Mouse (Mus musculus) MEL (cell line): Measurements from ENCODE around the gene Tnik. TPM values are rescaled to one million over a fixed set of nuclear protein-coding genes. Genes with fewer than 3 reads are reported as not detected.

Experiments
- DNase-seq: peaks from one replicate; pipeline ENCODE4 v3.0.0; 2011; ENCODE audit warnings: low read depth, low spot score
- H3K27ac ChIP-seq: 2 replicates; pipeline ENCODE4 v1.5.1; 2012; ENCODE audit warnings: low read depth, mild to moderate bottlenecking, control low read depth, low read length, moderate library complexity; ENCODE audit not compliant: control insufficient read depth
- H3K27me3 ChIP-seq, 2 experiments: fragments of 150-350 bp in 1 of 2; sonication (generic) in 1 of 2; 2 replicates each; pipeline ENCODE4 v1.6.1; 2012; ENCODE audit warnings: low read length in 2 of 2, mild to moderate bottlenecking in 2 of 2, improper control_type of control experiment in 1 of 2, moderate library complexity in 1 of 2; ENCODE audit not compliant: insufficient read depth in 2 of 2, control insufficient read depth in 1 of 2
- H3K36me3 ChIP-seq, 2 experiments: 2 replicates each; pipeline ENCODE4 v1.6.1; 2012 to 2014; ENCODE audit warnings: low read length in 2 of 2, improper control_type of control experiment in 1 of 2, inconsistent platforms in 1 of 2, mild to moderate bottlenecking in 1 of 2; ENCODE audit not compliant: insufficient read depth in 2 of 2, control insufficient read depth in 1 of 2
- H3K4me1 ChIP-seq, 2 experiments: fragments of 150-350 bp in 1 of 2; sonication (generic) in 1 of 2; 2 replicates each; pipeline ENCODE4 v1.6.1; 2012; ENCODE audit warnings: low read length in 2 of 2, improper control_type of control experiment in 1 of 2, mild to moderate bottlenecking in 1 of 2; ENCODE audit not compliant: insufficient read depth in 2 of 2, control insufficient read depth in 1 of 2
- H3K4me3 ChIP-seq, 2 experiments: fragments of 150-350 bp in 1 of 2; sonication (generic) in 1 of 2; 2 replicates each; pipeline ENCODE4 v1.5.1; 2012; ENCODE audit warnings: low read depth in 2 of 2, low read length in 2 of 2, mild to moderate bottlenecking in 2 of 2, moderate library complexity in 2 of 2, control low read depth in 1 of 2, improper control_type of control experiment in 1 of 2; ENCODE audit not compliant: control insufficient read depth in 1 of 2, insufficient read depth in 1 of 2
- H3K79me2 ChIP-seq: 2 replicates; pipeline ENCODE4 v1.6.1; 2012; ENCODE audit warnings: mild to moderate bottlenecking, low read length, moderate library complexity; ENCODE audit not compliant: control insufficient read depth, poor library complexity, insufficient read depth
- H3K9ac ChIP-seq: 2 replicates; pipeline ENCODE4 v1.6.1; 2012; ENCODE audit warnings: low read depth, mild to moderate bottlenecking, control low read depth, low read length, moderate library complexity; ENCODE audit not compliant: control insufficient read depth, poor library complexity, severe bottlenecking
- H3K9me3 ChIP-seq: fragments of 150-350 bp; sonication (generic); replicated peaks from 2 replicates; pipeline ENCODE4 v1.6.1; 2012; ENCODE audit warnings: mild to moderate bottlenecking, low read length, improper control_type of control experiment, moderate library complexity; ENCODE audit not compliant: insufficient read depth
- BHLHE40 ChIP-seq: IDR thresholded peaks from 2 replicates; pipeline ENCODE4 v1.6.1; 2012; ENCODE audit warnings: low read depth, mild to moderate bottlenecking, inconsistent platforms, low read length, improper control_type of control experiment, borderline replicate concordance
- CHD1 ChIP-seq: IDR thresholded peaks from 2 replicates; pipeline ENCODE4 v1.6.1; 2012; ENCODE audit warnings: low read depth, mild to moderate bottlenecking, inconsistent platforms, low read length, improper control_type of control experiment
- CHD2 ChIP-seq: IDR thresholded peaks from 2 replicates; pipeline ENCODE4 v1.6.1; 2011; ENCODE audit warnings: low read length, improper control_type of control experiment
- CTCF ChIP-seq, 3 experiments: IDR thresholded peaks in 2 of 3; conservative IDR thresholded peaks in 1 of 3; 2 replicates each; pipeline ENCODE4 v1.5.1; 2011 to 2012; ENCODE audit warnings: low read length in 3 of 3, low read depth in 2 of 3, mild to moderate bottlenecking in 2 of 3, improper control_type of control experiment in 1 of 3, inconsistent platforms in 1 of 3, mixed read lengths in 1 of 3, moderate library complexity in 1 of 3; ENCODE audit not compliant: control insufficient read depth in 1 of 3, insufficient read depth in 1 of 3, poor library complexity in 1 of 3, severe bottlenecking in 1 of 3
- ELF1 ChIP-seq: IDR thresholded peaks from 2 replicates; pipeline ENCODE4 v1.6.1; 2014; ENCODE audit warnings: low read depth, mild to moderate bottlenecking, inconsistent platforms, low read length, improper control_type of control experiment, moderate library complexity
- EP300 ChIP-seq, 2 experiments: IDR thresholded peaks; 2 replicates each; pipeline ENCODE4 v1.6.1; 2011; ENCODE audit warnings: improper control_type of control experiment in 2 of 2, low read length in 2 of 2, low read depth in 1 of 2, mild to moderate bottlenecking in 1 of 2
- GABPA ChIP-seq: IDR thresholded peaks from 2 replicates; pipeline ENCODE4 v1.6.1; 2012; ENCODE audit warnings: low read depth, mild to moderate bottlenecking, inconsistent platforms, low read length, improper control_type of control experiment, moderate library complexity
- GATA1 ChIP-seq: IDR thresholded peaks from 2 replicates; pipeline ENCODE4 v1.6.1; 2011; ENCODE audit warnings: low read depth, low read length, improper control_type of control experiment
- HCFC1 ChIP-seq: IDR thresholded peaks from 2 replicates; pipeline ENCODE4 v1.6.1; 2012; ENCODE audit warnings: low read depth, mild to moderate bottlenecking, inconsistent platforms, low read length, improper control_type of control experiment, moderate library complexity
- JUND ChIP-seq: IDR thresholded peaks from 2 replicates; pipeline ENCODE4 v1.6.1; 2011; ENCODE audit warnings: low read depth, mild to moderate bottlenecking, improper control_type of control experiment, low read length
- MAZ ChIP-seq: IDR thresholded peaks from 2 replicates; pipeline ENCODE4 v1.6.1; 2012; ENCODE audit warnings: low read depth, mild to moderate bottlenecking, inconsistent platforms, low read length, improper control_type of control experiment
- MEF2A ChIP-seq: IDR thresholded peaks from 2 replicates; pipeline ENCODE4 v1.6.1; 2014; ENCODE audit warnings: low read depth, mild to moderate bottlenecking, inconsistent platforms, low read length, improper control_type of control experiment; ENCODE audit not compliant: poor library complexity, insufficient replicate concordance, severe bottlenecking; ENCODE audit errors: extremely low read depth
- POLR2AphosphoS2 ChIP-seq: IDR thresholded peaks from 2 replicates; pipeline ENCODE4 v1.6.1; 2011; ENCODE audit warnings: low read length, improper control_type of control experiment
- RAD21 ChIP-seq: IDR thresholded peaks from 2 replicates; pipeline ENCODE4 v1.6.1; 2011; ENCODE audit warnings: mild to moderate bottlenecking, low read depth, low read length, improper control_type of control experiment
- RCOR1 ChIP-seq: IDR thresholded peaks from 2 replicates; pipeline ENCODE4 v1.6.1; 2012; ENCODE audit warnings: low read depth, mild to moderate bottlenecking, inconsistent platforms, low read length, improper control_type of control experiment
- SIN3A ChIP-seq: IDR thresholded peaks from 2 replicates; pipeline ENCODE4 v1.6.1; 2012; ENCODE audit warnings: low read length, improper control_type of control experiment, inconsistent platforms
- SMC3 ChIP-seq: IDR thresholded peaks from 2 replicates; pipeline ENCODE4 v1.6.1; 2011; ENCODE audit warnings: low read depth, low read length, improper control_type of control experiment
- TAL1 ChIP-seq: IDR thresholded peaks from 2 replicates; pipeline ENCODE4 v1.6.1; 2012; ENCODE audit warnings: mild to moderate bottlenecking, inconsistent platforms, low read length, moderate library complexity, mixed read lengths
- UBTF ChIP-seq: IDR thresholded peaks from 2 replicates; pipeline ENCODE4 v1.6.1; 2012; ENCODE audit warnings: low read depth, mild to moderate bottlenecking, inconsistent platforms, low read length, improper control_type of control experiment, moderate library complexity, borderline replicate concordance; ENCODE audit not compliant: insufficient read depth
- ZKSCAN1 ChIP-seq: IDR thresholded peaks from 2 replicates; pipeline ENCODE4 v1.6.1; 2012; ENCODE audit warnings: low read depth, mild to moderate bottlenecking, inconsistent platforms, low read length, improper control_type of control experiment, moderate library complexity
- ZMIZ1 ChIP-seq: IDR thresholded peaks from 2 replicates; pipeline ENCODE4 v1.6.1; 2012; ENCODE audit warnings: low read depth, mild to moderate bottlenecking, inconsistent platforms, low read length, improper control_type of control experiment, moderate library complexity
- ZNF384 ChIP-seq: IDR thresholded peaks from 2 replicates; pipeline ENCODE4 v1.6.1; 2012; ENCODE audit warnings: low read depth, mild to moderate bottlenecking, inconsistent platforms, low read length, improper control_type of control experiment
- polyA plus RNA-seq, 2 experiments: library from polyadenylated mRNA; stranded (reverse) in 1 of 2; unstranded in 1 of 2; fragments of >175 nt in 1 of 2; fragments of >200 nt in 1 of 2; gene quantifications; 2 replicates each; pipeline versions ENCODE4 v1.2.1 to v1.2.4; 2012; ENCODE audit warnings: low replicate concordance in 2 of 2, low read depth in 1 of 2; ENCODE audit not compliant: insufficient read length in 2 of 2, insufficient read depth in 1 of 2, missing spikeins in 1 of 2
- total RNA-seq: library from RNA; depleted of rRNA; stranded (reverse); fragments of 300-350 nt; gene quantifications from 2 replicates; pipeline ENCODE4 v1.2.3, GENCODE M21; 2012

Tnik gene
- total and polyA plus RNA-seq, 3 experiments, result 9.9 to 78.4 (median 13.6) TPM

DNA sequence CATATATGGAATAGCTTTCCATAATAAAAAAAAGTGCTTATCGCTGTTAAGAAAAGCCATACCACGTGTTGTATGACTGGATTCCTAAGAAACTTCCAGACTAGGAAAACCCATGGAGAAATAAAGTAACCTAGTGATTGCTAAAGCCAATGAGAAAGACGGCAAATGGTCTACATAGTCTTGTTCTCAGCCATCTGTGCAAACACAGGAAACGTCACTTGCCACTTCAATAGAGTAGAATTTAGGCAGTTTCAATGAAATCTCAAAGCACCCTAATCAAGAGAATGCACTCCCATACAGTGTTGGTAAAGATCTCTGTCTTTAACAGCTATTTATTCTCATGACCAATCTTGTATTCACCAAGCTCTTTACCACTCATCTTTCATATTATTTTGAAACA, 11.7 kb downstream of the Tnik start:
- Histone ChIP-seq H3K4me1 (no peaks in the 10 kb centered on the region), H3K9ac (no peak overlapping the region), H3K79me2 (no peaks in the 10 kb centered on the region; the same call in 1 of the 2 replicates), H3K27ac (no peak overlapping the region), H3K9me3 (no peaks in the 10 kb centered on the region), H3K27me3 (no peaks in the 10 kb centered on the region), H3K4me3 (no peak overlapping the region), H3K36me3 (no peaks in the 10 kb centered on the region)
- no peak for DNase-seq
- TF ChIP-seq JUND (no peak), ELF1 (no peak), RCOR1 (no peak), GATA1 (no peak), CHD1 (no peak), GABPA (no peak), MAZ (no peak), ZKSCAN1 (no peak), SMC3 (no peak), RAD21 (no peak), MEF2A (no peak), ZMIZ1 (no peak), CHD2 (no peak), UBTF (no peak)

DNA sequence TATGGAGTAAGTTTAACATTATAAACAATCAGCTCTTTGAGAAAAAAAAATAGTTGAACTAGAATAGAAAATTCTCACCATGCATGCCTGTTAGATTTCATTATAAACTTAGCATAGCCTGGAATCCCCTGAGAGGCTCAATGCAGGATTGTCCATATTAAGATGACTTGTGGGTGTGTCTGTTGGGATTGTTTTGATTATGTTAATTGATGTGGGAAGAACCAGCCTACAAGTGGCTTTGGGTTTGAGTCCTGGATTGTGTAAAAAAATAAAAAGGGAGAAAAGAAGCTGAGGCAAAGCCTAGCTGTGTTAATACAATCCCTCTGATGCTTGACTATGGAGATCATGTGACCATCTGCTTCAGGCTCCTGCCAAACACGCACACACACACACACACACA, 26.7 kb downstream of the Tnik start:
- Histone ChIP-seq H3K79me2 (no peaks in the 10 kb centered on the region), H3K4me1 (0 out of 4 replicates have a peak, but pooled peaks cover 0 to 3% of the 10 kb centered on the region in 2 experiments), H3K4me3 (no peak overlapping the region), H3K9me3 (no peaks in the 10 kb centered on the region), H3K36me3 (no peaks in the 10 kb centered on the region), H3K27me3 (no peaks in the 10 kb centered on the region), H3K9ac (no peak overlapping the region), H3K27ac (no peak overlapping the region)
- no peak for DNase-seq
- TF ChIP-seq ZMIZ1 (no peak), HCFC1 (no peak), SIN3A (no peak), EP300 (IDR thresholded peaks at IDR 0.05; ENCODE audit: low read depth in 1 of 2, low read length in 2 of 2) (no peak), MAZ (no peak), RCOR1 (no peak), BHLHE40 (no peak), CTCF (IDR thresholded peaks at IDR 0.05 in 2 of 3, conservative IDR thresholded peaks at IDR 0.05 in 1 of 3; ENCODE audit: control insufficient read depth in 1 of 3, insufficient read depth in 1 of 3, low read depth in 2 of 3, low read length in 3 of 3, poor library complexity in 1 of 3, severe bottlenecking in 1 of 3) (no peak), CHD2 (no peak), ZNF384 (no peak), POLR2AphosphoS2 (no peak), TAL1 (no peak)
